Mouse (Mus musculus): ENCODE data around the gene Nr0b2. TPM values are rescaled to one million over a fixed set of nuclear protein-coding genes. Genes with fewer than 3 reads are reported as not detected.

Gene Nr0b2
- polyA plus RNA-seq, 1 experiment = not detected

DNA sequence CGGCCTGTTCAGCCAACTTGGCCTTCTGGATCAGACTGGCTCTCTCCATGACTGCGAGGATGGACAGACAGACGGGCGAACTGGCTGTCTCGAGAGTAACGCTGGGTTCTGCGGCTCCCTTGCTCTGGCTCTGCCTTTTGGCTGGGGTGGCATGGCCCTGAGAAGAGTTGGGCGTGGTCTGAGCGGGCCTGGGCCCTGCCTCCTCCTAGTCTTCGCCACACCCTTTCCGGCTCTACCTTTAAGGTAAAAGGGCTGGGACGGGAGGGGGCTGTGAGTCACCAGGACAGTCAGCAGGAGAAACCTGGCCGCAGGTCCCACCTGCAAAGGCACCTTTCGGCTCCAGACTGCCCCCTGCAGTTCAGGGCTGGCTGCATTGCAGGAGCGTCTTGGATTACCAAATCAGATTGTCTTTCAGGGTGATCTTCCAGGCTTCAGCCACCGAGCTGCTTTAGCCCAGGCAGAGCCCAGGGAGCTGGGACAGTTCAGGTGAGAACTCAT lies 48.6 kb downstream of the Nr0b2 start, which contains the start of gene Sfn:
TSS of gene Sfn (minus strand) at position 448 of the 498 bp plus-strand sequence.
- Histone ChIP-seq H3K4me1 (ENCODE audit: control insufficient read depth, insufficient read depth, low read length) (peaks cover 11% of the 10 kb centered on the region; the same call in 1 of the 2 replicates), H3K4me3 (ENCODE audit: insufficient read depth, low read length) (no peak within 1 kb of the TSS), H3K27ac (ENCODE audit: insufficient read depth, low read length) (no peak within 1 kb of the TSS)
- TF ChIP-seq POLR2A (IDR thresholded peaks at IDR 0.05; ENCODE audit: low read depth, low read length) (peak; percentile 44; the same call in 1 of the 2 replicates), CTCF (IDR thresholded peaks at IDR 0.05; ENCODE audit: borderline replicate concordance, insufficient read depth, low read length) (no peak)

- Histone ChIP-seq H3K4me3 (ENCODE audit: insufficient read depth, low read length) (no peak overlapping the region), H3K27ac (ENCODE audit: insufficient read depth, low read length) (no peak overlapping the region), H3K4me1 (ENCODE audit: control insufficient read depth, insufficient read depth, low read length) (peaks cover 11% of the 10 kb centered on the region; the same call in 1 of the 2 replicates)
- TF ChIP-seq CTCF (IDR thresholded peaks at IDR 0.05; ENCODE audit: borderline replicate concordance, insufficient read depth, low read length) (no peak), POLR2A (IDR thresholded peaks at IDR 0.05; ENCODE audit: low read depth, low read length) (no peak)
These were observed 49.9 kb downstream of the Nr0b2 start for GRCm38 (mm10) chr4:133603056-133603455.

DNA sequence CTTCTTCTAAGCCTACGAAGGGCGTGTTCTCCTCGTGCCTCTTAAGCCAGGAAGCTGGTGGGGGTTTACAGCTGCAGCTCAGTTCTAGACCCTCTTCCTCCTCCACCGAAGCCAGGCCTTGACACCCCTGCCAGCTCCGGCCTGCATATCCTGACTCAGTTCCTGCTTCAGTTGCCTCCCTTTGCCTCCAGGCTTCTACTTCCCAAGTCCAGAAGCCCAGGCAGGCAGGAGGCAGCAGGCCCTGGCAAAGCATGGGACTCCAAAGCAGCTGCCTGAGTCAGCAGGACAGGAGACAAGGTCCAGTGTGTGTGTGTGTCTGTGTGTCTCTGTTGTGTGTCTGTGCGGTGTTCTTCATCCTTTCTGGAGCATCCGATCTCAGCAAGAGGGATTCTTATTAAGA lies 51.0 kb downstream of the Nr0b2 start:
- H3K4me3 ChIP-seq (ENCODE audit: insufficient read depth, low read length) = no peak overlapping the region
- no peak for TF ChIP-seq CTCF (IDR thresholded peaks at IDR 0.05; ENCODE audit: borderline replicate concordance, insufficient read depth, low read length)
- no peak for TF ChIP-seq POLR2A (IDR thresholded peaks at IDR 0.05; ENCODE audit: low read depth, low read length)
- H3K27ac ChIP-seq (ENCODE audit: insufficient read depth, low read length) = peak overlapping the region; percentile 59
- H3K4me1 ChIP-seq (ENCODE audit: control insufficient read depth, insufficient read depth, low read length) = peaks cover 6% of the 10 kb centered on the region; the same call in 1 of the 2 replicates

DNA sequence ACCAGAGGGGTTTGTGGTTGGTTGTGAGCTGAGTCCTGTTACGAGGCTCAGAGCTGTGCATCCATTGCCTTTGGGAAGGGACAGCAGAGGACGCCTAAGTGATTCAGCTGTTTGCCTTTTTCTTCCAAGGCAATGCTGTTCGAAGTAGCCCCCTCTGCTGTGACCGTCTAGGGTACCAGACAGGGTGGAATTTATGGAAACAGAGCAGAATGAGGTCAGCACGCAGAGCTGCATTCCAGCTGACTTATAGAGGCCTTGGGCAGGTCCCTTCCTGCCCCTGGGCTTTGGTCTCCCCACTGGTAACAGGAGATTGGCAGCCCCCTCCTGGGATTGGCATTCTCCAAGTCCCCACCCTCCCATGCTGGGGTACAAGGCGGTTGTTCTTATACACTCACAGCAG lies 51.7 kb downstream of the Nr0b2 start:
- Histone ChIP-seq H3K4me3 (ENCODE audit: insufficient read depth, low read length) (no peak overlapping the region), H3K27ac (ENCODE audit: insufficient read depth, low read length) (peak overlapping the region; percentile 55), H3K4me1 (ENCODE audit: control insufficient read depth, insufficient read depth, low read length) (peaks cover 4% of the 10 kb centered on the region; the same call in 1 of the 2 replicates)
- no peak for TF ChIP-seq POLR2A (IDR thresholded peaks at IDR 0.05; ENCODE audit: low read depth, low read length)
- TF ChIP-seq CTCF (IDR thresholded peaks at IDR 0.05; ENCODE audit: borderline replicate concordance, insufficient read depth, low read length) = no peak

GRCm38 (mm10) chr4:133605330-133605729 lies 52.2 kb downstream of the Nr0b2 start:
- H3K4me3 ChIP-seq (ENCODE audit: insufficient read depth, low read length) = no peak overlapping the region
- TF ChIP-seq POLR2A (IDR thresholded peaks at IDR 0.05; ENCODE audit: low read depth, low read length) (no peak), CTCF (IDR thresholded peaks at IDR 0.05; ENCODE audit: borderline replicate concordance, insufficient read depth, low read length) (no peak)
- H3K4me1 ChIP-seq (ENCODE audit: control insufficient read depth, insufficient read depth, low read length) = peaks cover 4% of the 10 kb centered on the region; the same call in 1 of the 2 replicates
- H3K27ac ChIP-seq (ENCODE audit: insufficient read depth, low read length) = peak overlapping the region; percentile 55

Other genes with a start within 250 kb of the Nr0b2 start
- 21.2 and 21.7 TPM in 2 replicates for gene Wdtc1, start 199.9 kb upstream of the Nr0b2 start, polyA plus RNA-seq (2011; ENCODE audit: insufficient read length, low read depth, missing spikeins)
- 26.2 and 34.7 TPM in 2 replicates for gene Slc9a1, start 183.7 kb upstream of the Nr0b2 start, polyA plus RNA-seq (2011; ENCODE audit: insufficient read length, low read depth, missing spikeins)
- gene Tent5b, start 73.2 kb upstream of the Nr0b2 start, polyA plus RNA-seq (2011; ENCODE audit: insufficient read length, low read depth, missing spikeins) = 9.1 and 13.3 TPM in 2 replicates
- gene Trnp1, start 54.8 kb upstream of the Nr0b2 start, polyA plus RNA-seq (2011; ENCODE audit: insufficient read length, low read depth, missing spikeins) = 32.3 and 37.4 TPM in 2 replicates
- gene Kdf1, start 34.4 kb upstream of the Nr0b2 start, polyA plus RNA-seq (2011; ENCODE audit: insufficient read length, low read depth, missing spikeins) = not detected in 2 replicates
- gene Nudc, start 7.4 kb upstream of the Nr0b2 start, polyA plus RNA-seq (2011; ENCODE audit: insufficient read length, low read depth, missing spikeins) = 84.2 and 89.6 TPM in 2 replicates
- 4.8 and 5.7 TPM in 2 replicates for gene Gpatch3, start 21.4 kb downstream of the Nr0b2 start, polyA plus RNA-seq (2011; ENCODE audit: insufficient read length, low read depth, missing spikeins)
- 10.9 and 12.2 TPM in 2 replicates for gene Gpn2, start 31.0 kb downstream of the Nr0b2 start, polyA plus RNA-seq (2011; ENCODE audit: insufficient read length, low read depth, missing spikeins)
- 8.4 and 12.1 TPM in 2 replicates for gene Sfn, start 48.8 kb downstream of the Nr0b2 start, polyA plus RNA-seq (2011; ENCODE audit: insufficient read length, low read depth, missing spikeins)
- 28.8 and 31.3 TPM in 2 replicates for gene Zdhhc18, start 96.8 kb downstream of the Nr0b2 start, polyA plus RNA-seq (2011; ENCODE audit: insufficient read length, low read depth, missing spikeins)
- gene Pigv, start 119.3 kb downstream of the Nr0b2 start, polyA plus RNA-seq (2011; ENCODE audit: insufficient read length, low read depth, missing spikeins) = 6.9 and 10.4 TPM in 2 replicates
- 43.9 and 52.1 TPM in 2 replicates for gene Arid1a, start 203.4 kb downstream of the Nr0b2 start, polyA plus RNA-seq (2011; ENCODE audit: insufficient read length, low read depth, missing spikeins)